Mouse (Mus musculus) limb, embryonic 11.5 days (tissue): ENCODE results near the gene Mmp7. TPM values are rescaled to one million over a fixed set of nuclear protein-coding genes. Genes with fewer than 3 reads are reported as not detected.

Source experiments
- ATAC-seq: fragments of 200-750 bp; cut with Nextera tagmentation; 2 replicates; pipeline ENCODE4 v1.8.0; 2017; ENCODE audit warnings: low read depth; ENCODE audit not compliant: insufficient number of reproducible peaks, low FRiP score, low TSS enrichment
- DNase-seq: peaks from one replicate; pipeline ENCODE4 v3.0.0-alpha.2; 2015; ENCODE audit warnings: low spot score
- H3K27ac ChIP-seq: fragments of 300-500 bp; sonication (generic); replicated peaks from 2 replicates; pipeline ENCODE4 v1.5.1; 2014; ENCODE audit warnings: low read depth, mild to moderate bottlenecking, low read length
- H3K27me3 ChIP-seq: fragments of 300-500 bp; sonication (generic); 2 replicates; pipeline ENCODE4 v1.6.1; 2014; ENCODE audit warnings: mild to moderate bottlenecking, low read length, mixed read lengths; ENCODE audit not compliant: control insufficient read depth, insufficient read depth
- H3K36me3 ChIP-seq: fragments of 300-500 bp; sonication (generic); 2 replicates; pipeline ENCODE4 v1.6.1; 2014; ENCODE audit warnings: mild to moderate bottlenecking, low read length, moderate library complexity, mixed read lengths; ENCODE audit not compliant: control insufficient read depth, insufficient read depth
- H3K4me1 ChIP-seq: fragments of 300-500 bp; sonication (generic); 2 replicates; pipeline ENCODE4 v1.6.1; 2014; ENCODE audit warnings: low read length, mixed read lengths; ENCODE audit not compliant: control insufficient read depth, insufficient read depth
- H3K4me2 ChIP-seq: fragments of 300-500 bp; sonication (generic); 2 replicates; pipeline ENCODE4 v1.6.1; 2014; ENCODE audit warnings: low read depth, mild to moderate bottlenecking, moderate library complexity; ENCODE audit not compliant: severe bottlenecking
- H3K4me3 ChIP-seq: fragments of 300-500 bp; sonication (generic); 2 replicates; pipeline ENCODE4 v1.5.1; 2014; ENCODE audit warnings: low read depth, low read length
- H3K9ac ChIP-seq: fragments of 300-500 bp; sonication (generic); 2 replicates; pipeline ENCODE4 v1.6.1; 2014; ENCODE audit warnings: mild to moderate bottlenecking, low read length
- H3K9me3 ChIP-seq: fragments of 300-500 bp; sonication (generic); 2 replicates; pipeline ENCODE4 v1.6.1; 2016; ENCODE audit warnings: low read length; ENCODE audit not compliant: control insufficient read depth
- WGBS: fragments of 180-500 bp; shearing (Covaris S2); extraction: QIAGEN DNeasy Blood & Tissue Kit; methylation state at CpG from one replicate; pipeline ENCODE4 v1.1.7; 2014; 5-methylcytosine and 5-hydroxymethylcytosine counted together
- polyA plus RNA-seq: library from polyadenylated mRNA; unstranded; fragments of >200 nt; fragmentation: Nextera tagmentation; extraction: Ambion mirVana; gene quantifications from 2 replicates; pipeline ENCODE4 v1.2.1, GENCODE M21; 2014

Mmp7 gene
- polyA plus RNA-seq, 1 experiment from 2014 or later, result not detected

- Histone ChIP-seq H3K4me3 (no peak overlapping the region), H3K9me3 (no peaks in the 10 kb centered on the region), H3K36me3 (no peaks in the 10 kb centered on the region), H3K4me2 (no peak overlapping the region), H3K27me3 (no peaks in the 10 kb centered on the region), H3K4me1 (no peaks in the 10 kb centered on the region), H3K9ac (no peak overlapping the region), H3K27ac (no peak overlapping the region)
- no peak for ATAC-seq
- WGBS, result 83% methylated on average over 9 of the region's 9 CpGs
- no peak for DNase-seq
Observed at GRCm38 (mm10) chr9:7672985-7673384, 18.9 kb upstream of the Mmp7 start.

GRCm38 (mm10) chr9:7678154-7678837 is 13.6 kb upstream of the Mmp7 start:
- ATAC-seq, result no peak
- DNase-seq, result peak; percentile 7
- no peaks in the 10 kb centered on the region for H3K27me3 ChIP-seq
- no peak overlapping the region for H3K4me2 ChIP-seq
- no peak overlapping the region for H3K4me3 ChIP-seq
- WGBS, result 83% methylated on average over 2 of the region's 2 CpGs
- H3K9ac ChIP-seq, result no peak overlapping the region
- no peak overlapping the region for H3K27ac ChIP-seq
- no peaks in the 10 kb centered on the region for H3K36me3 ChIP-seq
- H3K4me1 ChIP-seq, result no peaks in the 10 kb centered on the region
- no peaks in the 10 kb centered on the region for H3K9me3 ChIP-seq

- no peaks in the 10 kb centered on the region for H3K27me3 ChIP-seq
- H3K36me3 ChIP-seq, result no peaks in the 10 kb centered on the region
- H3K4me1 ChIP-seq, result no peaks in the 10 kb centered on the region
- no peaks in the 10 kb centered on the region for H3K9me3 ChIP-seq
- H3K27ac ChIP-seq, result no peak overlapping the region
- no peak overlapping the region for H3K4me2 ChIP-seq
- no peak for DNase-seq
- no peak for ATAC-seq
- no peak overlapping the region for H3K9ac ChIP-seq
- H3K4me3 ChIP-seq, result no peak overlapping the region
- 88% methylated on average over 9 of the region's 9 CpGs for WGBS
Observed at GRCm38 (mm10) chr9:7682081-7682618, 9.7 kb upstream of the Mmp7 start.

- no peak overlapping the region for H3K4me3 ChIP-seq
- no peaks in the 10 kb centered on the region for H3K9me3 ChIP-seq
- no peak overlapping the region for H3K4me2 ChIP-seq
- no peaks in the 10 kb centered on the region for H3K36me3 ChIP-seq
- DNase-seq (no peak), ATAC-seq (no peak)
- no peaks in the 10 kb centered on the region for H3K27me3 ChIP-seq
- H3K9ac ChIP-seq, result no peak overlapping the region
- 68% methylated on average over 2 of the region's 2 CpGs for WGBS
- H3K4me1 ChIP-seq, result no peaks in the 10 kb centered on the region
- H3K27ac ChIP-seq, result no peak overlapping the region
Observed at GRCm38 (mm10) chr9:7686024-7686423, 5.9 kb upstream of the Mmp7 start.

- ATAC-seq (no peak), DNase-seq (no peak)
- 60% methylated on average over 6 of the region's 6 CpGs for WGBS
- H3K27ac ChIP-seq, result no peak overlapping the region
- no peak overlapping the region for H3K9ac ChIP-seq
- no peak overlapping the region for H3K4me2 ChIP-seq
- H3K36me3 ChIP-seq, result no peaks in the 10 kb centered on the region
- no peaks in the 10 kb centered on the region for H3K9me3 ChIP-seq
- H3K4me1 ChIP-seq, result no peaks in the 10 kb centered on the region
- no peaks in the 10 kb centered on the region for H3K27me3 ChIP-seq
- H3K4me3 ChIP-seq, result no peak overlapping the region
Observed at GRCm38 (mm10) chr9:7689799-7690198, 2.1 kb upstream of the Mmp7 start.

GRCm38 (mm10) chr9:7693961-7694360 is 2.1 kb downstream of the Mmp7 start:
- DNase-seq (no peak), ATAC-seq (peak; percentile 59; the same call in 1 of the 2 replicates)
- no peak overlapping the region for H3K9ac ChIP-seq
- no peak overlapping the region for H3K4me2 ChIP-seq
- no peak overlapping the region for H3K4me3 ChIP-seq
- WGBS, result 25% methylated on average over 3 of the region's 3 CpGs
- H3K9me3 ChIP-seq, result no peaks in the 10 kb centered on the region
- H3K36me3 ChIP-seq, result no peaks in the 10 kb centered on the region
- H3K4me1 ChIP-seq, result no peaks in the 10 kb centered on the region
- no peak overlapping the region for H3K27ac ChIP-seq
- H3K27me3 ChIP-seq, result no peaks in the 10 kb centered on the region

- 58% methylated on average over 3 of the region's 3 CpGs for WGBS
- Histone ChIP-seq H3K9ac (no peak overlapping the region), H3K36me3 (no peaks in the 10 kb centered on the region), H3K27ac (no peak overlapping the region), H3K4me2 (no peak overlapping the region), H3K27me3 (no peaks in the 10 kb centered on the region), H3K9me3 (no peaks in the 10 kb centered on the region), H3K4me3 (no peak overlapping the region), H3K4me1 (no peaks in the 10 kb centered on the region)
- DNase-seq, result no peak
- ATAC-seq, result no peak
Observed at GRCm38 (mm10) chr9:7695646-7696045, 3.8 kb downstream of the Mmp7 start.

- no peak overlapping the region for H3K4me3 ChIP-seq
- H3K4me1 ChIP-seq, result no peaks in the 10 kb centered on the region
- ATAC-seq, result no peak
- WGBS, result 76% methylated on average over 6 of the region's 6 CpGs
- no peak overlapping the region for H3K4me2 ChIP-seq
- H3K27me3 ChIP-seq, result no peaks in the 10 kb centered on the region
- H3K27ac ChIP-seq, result no peak overlapping the region
- no peak overlapping the region for H3K9ac ChIP-seq
- DNase-seq, result no peak
- no peaks in the 10 kb centered on the region for H3K9me3 ChIP-seq
- no peaks in the 10 kb centered on the region for H3K36me3 ChIP-seq
Observed at GRCm38 (mm10) chr9:7708698-7709097, 16.8 kb downstream of the Mmp7 start.

- Histone ChIP-seq H3K9ac (no peak overlapping the region), H3K27me3 (no peaks in the 10 kb centered on the region), H3K36me3 (no peaks in the 10 kb centered on the region), H3K9me3 (no peaks in the 10 kb centered on the region), H3K4me1 (no peaks in the 10 kb centered on the region), H3K4me2 (no peak overlapping the region), H3K27ac (no peak overlapping the region), H3K4me3 (no peak overlapping the region)
- DNase-seq (no peak), ATAC-seq (no peak)
- WGBS, result 82% methylated on average over 4 of the region's 4 CpGs
Observed at GRCm38 (mm10) chr9:7711196-7711595, 19.3 kb downstream of the Mmp7 start.
